Mouse (Mus musculus): ENCODE measurements around the gene Supt16.

GRCm38 (mm10) chr14:52146540-52146939 lies 50.7 kb downstream of the Supt16 start:
- no peak for TF ChIP-seq EP300 (IDR thresholded peaks at IDR 0.05; ENCODE audit: insufficient read depth, low read depth, low read length)
- TF ChIP-seq CTCF (IDR thresholded peaks at IDR 0.05; ENCODE audit: low read depth, low read length) = no peak
